Mouse (Mus musculus) ES-Bruce4 (cell line): Measurements from ENCODE around the gene Mapk8ip1.

Experiments used
- CTCF ChIP-seq: IDR thresholded peaks from one replicate; pipeline ENCODE4 v1.8.1; 2011; ENCODE audit warnings: low read depth, low read length
- EP300 ChIP-seq: IDR thresholded peaks from 2 replicates; pipeline ENCODE4 v1.6.1; 2011; ENCODE audit warnings: low read depth, low read length; ENCODE audit not compliant: insufficient read depth

- TF ChIP-seq CTCF (no peak), EP300 (no peak)
Measured at GRCm38 (mm10) chr2:92446656-92447055, 45.6 kb upstream of the Mapk8ip1 start.
